Mouse (Mus musculus) right cerebral cortex, postnatal 4 days (tissue): ENCODE data around the gene Ust.

Source experiments
- DNase-seq: peaks from one replicate; pipeline ENCODE4 v3.0.0-alpha.2; 2022

Gene Ust

DNA sequence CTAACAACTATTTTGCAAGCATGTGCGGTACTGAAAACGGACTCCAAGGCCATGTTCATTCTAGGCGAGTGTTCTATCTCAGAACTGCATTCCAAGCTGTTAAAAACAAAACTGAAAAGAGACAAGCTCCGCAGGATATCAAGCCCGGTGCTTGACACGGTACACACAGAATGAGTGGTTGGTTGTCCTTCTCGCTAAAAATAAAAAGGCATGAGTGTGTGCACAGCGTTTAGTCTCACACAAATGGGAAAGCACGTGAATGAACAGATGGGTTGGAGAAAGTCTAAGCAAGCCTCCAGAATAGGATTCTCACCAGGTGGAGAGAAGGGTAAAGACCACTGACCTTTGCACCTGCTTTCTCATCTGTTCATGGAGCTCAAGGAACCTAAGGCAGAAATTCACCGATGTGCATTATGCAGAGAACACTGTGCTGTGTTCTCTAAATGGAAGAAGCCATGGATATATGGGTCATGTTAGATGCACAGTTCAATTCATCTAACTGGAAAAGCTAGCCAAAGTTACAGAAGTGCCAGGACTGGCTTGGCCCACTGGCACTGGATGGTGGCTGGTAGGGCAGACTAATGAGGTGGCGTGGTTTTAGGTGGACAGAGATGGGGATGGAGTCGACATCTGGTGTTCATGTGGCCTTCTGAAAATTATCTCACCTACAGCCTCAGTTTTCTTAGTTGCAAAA is 90.8 kb downstream of the Ust start:
- no peak for DNase-seq

DNA sequence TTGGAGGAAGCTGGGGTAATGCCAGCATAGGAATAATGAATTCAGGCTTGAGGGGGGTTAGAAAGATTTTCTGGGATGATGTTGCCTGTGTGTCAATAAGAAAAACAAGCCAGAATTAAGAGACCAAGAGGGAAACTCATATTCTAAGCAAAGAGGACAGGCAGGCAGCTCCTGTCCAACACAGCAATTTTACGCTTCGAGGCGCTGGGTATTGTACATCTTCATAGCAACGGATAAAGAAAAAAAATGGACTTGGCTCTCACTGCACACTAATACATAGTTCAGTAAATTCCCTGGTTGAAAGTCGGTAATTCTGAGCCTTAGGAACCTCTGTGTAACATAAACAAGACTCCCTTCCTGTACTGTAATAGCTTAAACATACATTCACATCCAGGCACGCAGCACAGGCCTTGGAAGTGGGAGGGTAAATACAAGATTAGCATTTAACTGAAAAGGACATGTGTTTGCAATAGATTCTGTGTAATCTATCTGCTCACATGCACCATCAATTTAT is 99.1 kb downstream of the Ust start:
- no peak for DNase-seq

GRCm38 (mm10) chr10:8415474-8415873 is 103.2 kb downstream of the Ust start:
- DNase-seq: no peak

GRCm38 (mm10) chr10:8415036-8415435 is 103.6 kb downstream of the Ust start:
- DNase-seq: no peak

DNA sequence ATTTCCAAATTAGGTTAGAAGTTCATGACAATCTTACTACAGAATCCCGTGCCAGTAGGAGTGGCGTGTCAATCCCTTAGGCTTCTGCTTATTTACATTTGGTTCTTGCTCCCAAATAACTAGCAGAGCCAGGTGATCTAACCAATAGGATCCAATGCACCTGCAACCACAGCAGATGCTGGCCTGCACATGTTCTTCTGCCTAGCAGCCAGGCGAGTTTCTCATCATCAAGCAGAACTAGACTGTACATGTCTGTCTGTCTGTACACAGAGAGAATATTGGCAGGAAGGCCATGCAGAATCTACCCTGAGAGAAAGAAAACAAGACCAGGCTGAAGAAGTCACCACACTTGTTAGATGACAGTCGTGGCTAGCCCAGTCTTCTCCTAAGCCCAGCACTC is 113.5 kb downstream of the Ust start:
- no peak for DNase-seq

GRCm38 (mm10) chr10:8392226-8392625 is 126.4 kb downstream of the Ust start:
- DNase-seq: no peak

DNA sequence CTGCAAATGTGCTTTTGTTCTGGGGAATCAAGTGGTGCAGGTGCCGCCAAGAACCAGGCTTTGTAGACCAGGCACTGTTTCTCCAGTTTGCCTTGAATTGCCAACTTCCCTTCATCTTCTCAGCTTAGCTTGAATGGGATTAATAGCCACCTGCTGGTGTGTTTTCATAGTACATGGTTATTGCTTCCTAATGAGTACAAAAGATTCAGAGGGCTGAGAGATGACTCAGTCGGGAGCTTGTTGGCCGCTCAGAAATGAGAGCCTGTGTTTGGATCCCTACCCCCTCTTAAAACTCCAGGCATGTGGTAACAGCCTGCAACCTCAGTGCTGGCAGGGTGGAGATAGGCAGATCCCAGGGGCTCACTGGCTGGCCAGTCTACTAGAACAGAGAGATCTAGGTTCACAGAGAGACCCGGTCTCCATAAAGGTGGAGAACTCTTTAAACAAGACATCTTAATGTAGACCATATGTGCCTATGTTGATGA is 127.3 kb downstream of the Ust start:
- no peak for DNase-seq

DNA sequence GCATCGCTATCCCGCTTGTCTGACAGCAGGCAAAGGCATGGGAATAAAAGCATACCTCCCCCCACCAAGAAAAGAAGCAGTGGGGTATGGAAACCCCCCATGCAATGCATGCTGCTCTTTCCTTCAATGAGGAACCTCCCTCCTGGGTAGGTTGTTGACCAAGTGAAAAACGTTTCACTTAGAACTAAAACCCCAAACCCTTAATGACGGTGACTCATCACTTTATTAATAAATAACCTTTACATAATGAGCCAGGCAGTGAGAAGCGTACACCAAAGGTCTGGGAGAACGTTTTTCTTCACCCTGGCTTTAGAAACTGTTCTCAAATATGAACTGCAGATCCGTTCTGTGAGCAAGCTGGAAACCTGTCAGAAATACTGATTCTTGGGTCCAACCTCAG is 130.4 kb downstream of the Ust start:
- DNase-seq: no peak

DNA sequence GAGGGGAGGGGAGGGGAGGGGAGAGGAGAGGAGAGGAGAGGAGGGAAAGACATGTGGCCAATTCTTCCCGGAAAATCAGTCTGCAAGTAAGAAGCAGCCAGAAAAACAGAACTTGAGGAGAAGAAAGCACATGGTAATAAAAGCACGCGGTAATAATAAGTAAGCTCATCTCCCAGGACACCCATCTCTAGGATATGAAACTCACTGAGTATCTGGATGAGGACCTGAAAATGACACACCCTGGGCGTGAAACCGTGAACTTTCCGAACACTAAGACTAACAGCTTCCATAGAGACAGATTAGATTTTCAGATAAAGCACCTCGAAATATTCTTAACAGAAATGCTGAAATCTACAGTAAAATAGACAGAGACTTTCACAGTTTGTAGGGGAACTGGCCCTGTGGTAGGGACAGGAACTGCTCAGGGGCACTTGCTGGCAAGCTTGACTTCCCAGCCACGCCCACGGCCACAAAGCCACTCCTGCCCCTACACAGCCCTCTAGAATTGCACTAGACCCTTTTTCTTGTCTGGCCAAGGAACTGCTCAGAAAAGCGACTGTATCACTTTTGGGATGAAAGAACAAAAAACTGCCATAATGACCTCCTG is 148.6 kb downstream of the Ust start:
- no peak for DNase-seq

- no peak for DNase-seq
These were observed 152.8 kb downstream of the Ust start for GRCm38 (mm10) chr10:8365816-8366215.

DNA sequence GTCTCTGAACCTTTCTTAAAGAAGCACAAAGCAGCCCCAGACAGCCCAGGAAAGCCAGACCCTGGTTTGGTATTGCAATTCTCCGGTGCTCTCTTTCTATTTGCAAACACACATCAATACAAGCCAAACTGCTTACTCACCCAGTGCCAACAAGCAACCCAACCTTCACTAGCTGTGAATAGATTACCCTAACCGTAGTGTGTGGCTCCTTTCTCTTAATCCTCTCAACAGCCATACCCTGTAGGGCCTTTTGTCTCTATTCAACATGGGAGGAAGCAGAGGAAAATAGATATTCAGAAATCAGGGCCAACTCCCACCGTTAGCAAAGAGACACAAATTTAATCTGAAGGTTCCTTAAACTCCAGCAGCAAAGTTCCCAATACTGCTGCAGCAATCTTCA is 154.4 kb downstream of the Ust start:
- DNase-seq: no peak

GRCm38 (mm10) chr10:8363281-8363680 is 155.3 kb downstream of the Ust start:
- DNase-seq: no peak

DNA sequence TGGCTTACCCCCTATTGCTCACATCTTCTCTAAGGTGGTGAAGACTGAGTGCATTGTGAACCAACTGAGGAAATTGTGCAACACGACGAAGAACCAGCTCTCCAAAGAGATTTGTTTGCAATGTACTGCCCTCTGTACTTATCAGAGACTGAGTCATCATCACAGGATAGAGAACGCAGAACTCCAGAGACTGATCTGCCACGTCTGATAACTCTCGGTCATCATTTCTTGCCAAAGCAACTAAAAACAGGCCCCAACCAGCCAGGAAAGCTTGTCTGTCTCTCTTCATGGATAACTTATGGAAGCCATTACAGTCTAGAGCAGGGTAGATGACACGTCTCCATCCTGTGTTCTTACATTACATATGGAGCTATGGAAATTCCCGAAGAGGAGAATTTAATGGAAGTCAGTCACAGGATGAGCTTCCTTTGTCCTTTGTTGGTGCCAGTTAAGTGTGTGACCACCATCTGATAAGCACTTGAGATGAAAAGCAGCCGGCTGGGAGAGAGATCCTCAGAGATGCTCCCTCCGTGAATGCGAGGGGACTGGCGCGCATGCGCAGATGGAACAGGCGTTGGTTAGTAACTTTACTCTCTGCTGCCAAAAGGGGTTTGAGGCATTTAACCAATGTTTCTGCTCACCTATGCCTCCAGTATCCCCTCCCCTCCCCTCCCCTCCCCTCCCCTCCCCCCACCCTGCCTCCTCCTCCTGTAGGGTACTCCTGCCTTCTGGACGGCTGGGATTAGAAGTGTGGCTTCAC is 160.2 kb downstream of the Ust start:
- peak; percentile 7 for DNase-seq

DNA sequence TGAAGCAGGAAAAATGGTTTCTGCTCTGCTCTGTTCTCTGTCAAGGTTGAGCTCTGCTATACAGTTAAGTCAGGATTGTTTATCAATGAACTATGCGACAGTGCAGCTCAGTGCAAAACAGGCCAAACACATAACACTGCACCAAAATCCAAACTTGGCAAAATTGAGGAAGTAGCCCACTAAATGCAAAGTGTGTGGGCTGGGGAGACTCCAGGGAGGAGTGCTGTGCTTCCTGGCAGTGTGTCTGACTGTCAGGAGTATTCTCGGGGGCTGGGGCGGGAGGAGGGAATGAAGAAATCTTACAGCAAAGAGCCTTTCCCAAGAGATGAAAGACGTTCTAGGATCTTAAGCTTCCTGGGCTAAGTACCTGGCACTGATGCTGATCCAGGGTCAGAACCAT is 165.1 kb downstream of the Ust start:
- no peak for DNase-seq

GRCm38 (mm10) chr10:8350626-8351025 is 168.0 kb downstream of the Ust start:
- no peak for DNase-seq

GRCm38 (mm10) chr10:8347497-8347896 is 171.1 kb downstream of the Ust start:
- DNase-seq: no peak

- no peak for DNase-seq
These were observed 176.1 kb downstream of the Ust start for GRCm38 (mm10) chr10:8342556-8342955.

GRCm38 (mm10) chr10:8339645-8340428 is 178.8 kb downstream of the Ust start:
- DNase-seq: peak; percentile 30

GRCm38 (mm10) chr10:8336601-8337000 is 182.0 kb downstream of the Ust start:
- DNase-seq: no peak

DNA sequence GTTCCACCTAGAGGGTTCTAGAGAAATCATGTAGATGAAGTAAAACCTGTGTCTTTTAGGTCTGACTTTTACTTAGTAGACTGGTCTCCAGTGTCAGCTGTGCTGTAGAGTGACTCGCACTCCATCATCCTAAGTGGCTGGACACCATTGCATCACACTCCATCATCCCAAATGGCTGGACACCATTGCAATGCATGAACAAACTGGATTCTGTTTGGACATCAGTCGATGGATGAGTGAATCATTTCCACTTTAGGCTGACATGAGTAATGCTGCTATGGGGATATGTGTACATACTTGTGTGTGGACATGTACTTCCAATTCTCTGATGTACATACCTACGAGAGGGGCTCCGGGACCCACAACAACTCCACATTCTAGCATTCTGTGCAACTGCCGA is 187.7 kb downstream of the Ust start:
- no peak for DNase-seq

DNA sequence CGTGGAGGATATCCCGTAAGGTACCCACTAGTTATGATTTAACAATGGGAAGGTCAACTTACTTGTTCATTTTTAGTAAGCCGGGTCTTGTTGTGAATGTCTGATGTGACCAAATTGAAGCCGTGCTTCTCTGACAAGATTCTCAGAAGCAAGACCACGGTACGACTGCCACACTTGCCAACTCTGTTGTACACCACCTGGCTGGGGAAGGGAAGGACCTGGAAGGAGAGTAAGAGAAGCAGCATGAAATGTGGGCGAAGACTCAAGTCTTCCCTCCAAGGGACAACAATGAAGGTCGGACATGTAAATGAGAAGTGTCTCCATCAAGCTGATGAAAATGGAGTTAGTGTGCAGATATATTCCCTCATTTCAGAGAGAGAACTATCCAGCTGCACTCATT is 188.6 kb downstream of the Ust start:
- DNase-seq: no peak

DNA sequence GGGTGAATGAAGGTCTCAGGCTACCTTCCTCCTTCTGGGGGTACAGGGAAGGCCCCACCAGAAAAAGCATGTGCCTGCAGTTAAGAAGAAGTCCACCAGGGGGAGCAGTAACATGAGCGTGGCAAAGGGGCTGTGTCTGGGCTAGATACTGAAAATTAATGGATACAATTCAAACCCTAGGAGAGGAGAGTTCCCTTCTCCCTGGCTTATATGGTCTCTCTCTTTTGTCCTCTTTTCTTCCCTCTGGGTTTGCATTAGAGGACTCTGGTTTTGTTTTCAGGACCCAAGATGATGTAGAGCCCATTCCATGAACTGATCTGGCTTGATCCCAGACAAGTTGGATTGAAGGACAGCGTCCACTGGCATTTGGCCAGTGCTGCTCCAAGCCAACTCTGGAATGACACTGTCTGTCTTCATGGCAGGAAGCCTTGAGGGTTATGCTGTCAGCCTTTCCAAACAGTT is 195.3 kb downstream of the Ust start:
- peak; percentile 70 for DNase-seq

GRCm38 (mm10) chr10:8320771-8321170 is 197.9 kb downstream of the Ust start:
- no peak for DNase-seq
